Mouse (Mus musculus) A20 (cell line): ENCODE data around the gene Srsf4.

Source experiments
- DNase-seq: peaks from one replicate; pipeline ENCODE4 v3.0.0-alpha.2; 2011; ENCODE audit warnings: low read depth, low spot score

Gene Srsf4

DNA sequence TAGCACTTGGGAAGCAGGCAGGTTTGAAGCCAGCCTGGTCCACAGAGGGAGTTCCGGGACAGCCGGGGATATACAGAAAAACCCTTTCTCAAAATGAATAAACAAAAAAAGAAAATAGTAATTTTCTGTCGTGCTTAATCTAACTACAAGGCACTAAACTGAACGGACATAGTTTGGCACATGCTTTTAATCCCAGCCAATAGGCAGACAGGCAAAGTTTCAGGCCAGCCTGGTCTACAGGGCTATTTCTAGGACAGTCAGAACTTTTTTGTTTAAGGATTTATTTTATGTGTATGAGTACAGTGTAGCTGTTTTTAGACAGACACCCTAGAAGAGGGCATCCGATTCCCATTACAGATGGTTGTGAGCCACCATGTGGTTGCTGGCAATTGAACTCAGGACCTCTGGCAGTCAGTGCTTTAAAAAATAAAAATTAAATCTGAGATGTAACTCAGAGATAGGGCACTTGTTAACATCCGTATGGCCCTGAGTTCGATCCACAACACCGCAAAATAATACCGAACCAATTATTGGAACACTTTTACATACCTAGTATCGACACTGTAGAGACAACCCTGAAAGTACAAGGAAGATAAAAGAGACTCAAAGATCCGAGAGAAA lies 635 bp upstream of the Srsf4 start:
- DNase-seq = no peak

DNA sequence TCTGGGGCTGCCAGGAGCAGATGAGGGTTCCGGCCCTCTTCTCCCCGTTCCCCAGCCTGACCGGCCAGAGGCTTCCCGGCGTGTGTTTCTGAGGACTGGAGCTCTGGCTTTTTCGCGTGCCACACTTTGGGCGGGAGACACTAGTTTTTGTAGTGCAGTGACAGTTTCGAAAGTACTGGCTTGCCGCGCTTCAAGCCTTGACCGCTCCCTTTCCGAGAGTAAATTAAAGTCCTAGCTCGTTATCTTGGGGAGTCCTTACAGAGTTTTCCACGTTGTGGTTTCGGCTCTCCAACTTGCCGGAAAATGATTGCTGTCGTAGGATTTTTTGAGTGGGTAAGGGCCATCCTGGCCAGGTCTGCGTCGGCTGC lies 736 bp downstream of the Srsf4 start:
- DNase-seq = no peak

DNA sequence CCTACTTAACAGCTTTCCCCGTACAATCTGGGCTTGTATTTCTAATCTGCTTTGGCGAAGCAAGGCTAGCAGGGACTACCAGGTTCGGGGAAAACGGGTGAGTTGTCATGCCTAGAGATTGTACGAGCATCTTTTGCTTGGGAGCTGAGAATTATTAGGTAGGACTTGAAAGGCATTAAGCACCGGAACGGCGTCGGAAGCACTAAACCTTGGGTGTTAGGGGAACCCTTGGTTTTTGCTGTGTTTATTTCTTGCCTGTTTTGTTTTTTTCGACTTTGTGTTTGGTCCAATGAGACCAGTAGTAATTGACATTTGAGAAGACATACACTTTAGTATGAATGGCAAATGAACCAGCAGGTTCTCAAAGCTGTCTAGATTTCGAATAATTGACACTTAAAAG lies 1.1 kb downstream of the Srsf4 start:
- DNase-seq = no peak

DNA sequence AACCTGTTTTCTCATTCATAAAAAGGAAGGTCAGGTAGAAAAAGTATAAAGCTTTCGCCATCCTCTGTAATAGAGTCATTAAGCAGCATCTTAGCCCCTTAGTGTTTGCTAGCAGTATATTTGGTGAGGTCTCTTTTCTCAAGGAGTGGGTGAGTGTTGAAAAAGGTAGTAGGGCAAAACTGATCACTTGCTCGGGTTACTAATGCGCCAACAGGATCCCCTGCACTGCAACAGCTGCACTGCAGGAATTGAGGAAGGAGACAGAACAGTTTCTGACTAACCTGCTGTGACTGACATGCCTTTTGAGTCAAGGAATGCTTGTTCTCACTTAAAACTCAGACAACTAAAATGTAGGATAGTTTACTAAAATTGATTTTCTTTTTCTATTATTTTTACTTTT lies 1.8 kb downstream of the Srsf4 start:
- DNase-seq = peak; percentile 57

DNA sequence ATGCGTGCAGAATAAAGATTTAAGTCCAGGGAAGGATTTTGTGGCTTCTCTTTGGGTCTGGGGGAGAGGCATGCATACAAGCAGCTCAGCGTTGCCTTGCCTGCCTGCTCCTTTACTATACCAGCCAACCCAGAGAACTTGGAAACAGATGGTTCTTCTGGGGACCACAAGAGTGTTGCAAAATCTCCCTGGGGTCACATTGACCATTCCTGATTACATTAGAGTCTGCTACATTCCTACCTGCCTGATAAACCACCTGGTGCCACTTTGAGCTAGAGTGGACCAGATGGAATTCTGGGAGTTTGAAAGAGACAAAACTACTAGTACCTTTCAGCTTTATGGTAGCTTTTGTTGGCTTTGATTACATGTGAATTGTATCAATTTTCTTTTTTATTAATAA lies 3.4 kb downstream of the Srsf4 start:
- no peak for DNase-seq

DNA sequence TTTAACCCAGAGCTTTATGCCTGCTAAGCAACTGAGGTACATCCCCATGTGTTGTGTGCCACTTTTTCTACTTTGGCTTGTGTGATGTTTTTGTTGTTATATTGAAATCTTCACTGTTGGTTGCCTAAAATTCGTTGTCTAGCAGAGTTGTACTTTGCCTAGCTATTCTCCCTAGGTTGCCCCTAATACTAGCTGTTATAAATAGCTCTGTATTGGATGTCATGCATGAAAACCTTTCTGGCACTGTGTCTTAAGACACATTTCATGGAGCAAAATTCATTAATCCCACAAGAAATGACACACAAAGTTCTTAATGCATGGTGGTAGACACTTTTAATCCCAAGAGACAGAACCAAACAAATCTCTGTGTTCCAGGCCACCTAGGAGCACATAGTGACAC lies 6.3 kb downstream of the Srsf4 start:
- no peak for DNase-seq

DNA sequence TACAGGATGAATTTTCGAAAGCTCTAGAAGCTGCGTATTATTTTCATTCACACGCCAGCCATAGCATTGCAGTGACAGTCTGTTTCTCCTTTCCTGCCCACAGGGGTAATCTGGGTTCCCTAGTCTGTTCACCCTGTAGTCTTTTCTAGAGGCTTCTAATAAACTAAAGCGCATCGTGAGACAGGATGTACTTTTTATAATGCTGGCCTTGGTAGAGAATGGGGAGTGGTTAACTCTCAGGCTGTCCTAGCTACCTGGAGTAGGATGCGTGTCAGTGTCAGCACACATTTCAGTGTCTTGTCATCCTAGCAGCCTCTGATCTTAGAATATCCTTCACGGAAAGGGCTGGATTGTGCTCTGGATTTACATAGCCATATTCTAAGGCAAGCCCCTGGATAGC lies 7.9 kb downstream of the Srsf4 start:
- DNase-seq = no peak

DNA sequence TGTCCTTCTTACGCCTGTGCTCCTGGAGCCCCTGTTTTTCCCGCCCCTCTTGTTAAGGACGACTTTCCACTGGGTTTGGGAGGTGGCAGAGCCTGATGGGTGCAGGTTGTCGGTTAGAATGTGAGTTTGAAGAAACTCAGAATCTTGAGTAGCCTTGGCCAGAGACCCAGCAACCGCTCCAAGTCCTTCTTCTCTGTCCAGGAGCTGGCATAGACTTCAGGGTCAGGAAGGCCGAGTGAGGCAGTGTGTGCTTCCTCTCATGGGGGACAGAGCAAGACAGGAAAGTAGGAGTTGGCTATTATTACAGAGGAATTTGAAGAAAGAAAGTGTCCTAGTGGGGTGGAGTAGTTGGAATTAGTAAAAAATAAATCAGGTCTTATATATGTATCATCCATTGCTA lies 10.2 kb downstream of the Srsf4 start:
- DNase-seq = no peak

DNA sequence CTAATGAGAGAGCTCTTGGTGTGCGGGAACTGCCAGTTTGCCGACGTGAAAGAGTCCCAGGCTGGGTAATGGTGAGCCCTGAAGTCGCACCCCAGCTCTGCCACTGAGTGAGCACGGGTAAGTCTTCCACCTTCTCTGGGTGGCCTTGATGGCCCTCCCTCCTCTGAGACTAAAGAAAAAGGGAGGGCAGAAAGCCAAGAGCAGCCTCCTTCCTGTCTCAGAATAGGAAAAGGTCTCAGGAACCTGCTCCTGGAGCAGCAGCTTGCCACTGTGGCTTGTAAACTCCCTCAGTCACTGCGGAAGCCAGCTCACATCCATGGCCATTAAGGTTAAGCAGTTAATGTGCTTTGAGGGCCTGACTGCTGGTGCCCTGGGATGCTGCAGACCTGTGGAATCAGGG lies 12.0 kb downstream of the Srsf4 start:
- no peak for DNase-seq

DNA sequence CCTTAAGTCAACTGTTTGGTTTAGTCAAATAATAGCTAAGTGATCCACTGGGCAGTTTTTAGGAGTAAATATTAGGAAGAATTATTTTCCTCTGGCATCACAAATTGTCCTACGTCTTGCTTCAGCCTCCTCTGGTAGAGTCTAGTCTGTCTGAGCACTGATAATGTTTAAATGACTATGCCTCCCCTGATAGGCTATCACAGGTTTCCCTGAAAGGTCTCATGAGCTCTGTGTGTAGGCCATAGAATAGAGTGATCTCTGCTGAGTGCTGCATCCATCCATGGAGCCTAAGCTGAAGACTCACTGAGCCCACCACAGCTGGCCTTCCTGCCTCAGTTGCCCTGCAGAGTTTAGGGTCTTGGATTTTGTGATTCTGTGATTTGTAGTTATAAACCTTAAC lies 15.1 kb downstream of the Srsf4 start:
- DNase-seq = no peak

DNA sequence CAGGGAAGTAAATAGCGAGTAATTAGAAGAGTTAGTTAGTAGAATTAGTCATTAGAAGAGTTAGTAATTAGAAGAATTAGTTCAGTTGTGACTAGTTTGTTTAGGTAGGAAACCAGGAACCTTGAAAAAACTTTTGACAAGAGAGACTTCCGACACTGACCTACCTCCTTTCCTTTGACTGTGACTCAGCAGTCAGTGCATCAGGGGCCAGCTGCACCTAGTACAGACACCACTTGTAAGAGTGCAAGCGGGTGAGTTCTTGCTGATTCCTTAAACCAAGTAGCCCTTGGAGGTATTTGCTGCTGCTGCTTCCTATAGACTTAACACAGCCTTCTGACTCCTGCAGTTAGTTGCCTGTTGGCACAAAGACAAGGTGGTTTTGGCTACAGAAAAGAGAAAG lies 17.3 kb downstream of the Srsf4 start:
- DNase-seq = no peak

DNA sequence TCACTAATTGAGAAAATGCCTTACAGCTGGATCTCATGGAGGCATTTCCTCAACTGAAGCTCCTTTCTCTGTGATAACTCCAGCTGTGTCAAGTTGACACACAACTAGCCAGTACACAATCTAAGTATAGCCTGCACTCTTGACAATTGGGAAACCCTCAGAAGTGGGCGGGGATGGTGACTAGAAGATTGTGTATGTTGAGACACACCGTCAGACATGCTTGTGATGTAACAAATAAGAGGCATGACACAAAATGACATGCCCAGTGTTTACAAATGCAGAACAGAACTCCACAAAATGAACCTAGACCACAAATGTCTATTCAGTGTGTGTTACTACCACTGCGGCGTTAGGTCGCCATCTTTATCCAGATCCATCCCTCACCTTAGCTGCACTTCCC lies 23.7 kb downstream of the Srsf4 start:
- no peak for DNase-seq

DNA sequence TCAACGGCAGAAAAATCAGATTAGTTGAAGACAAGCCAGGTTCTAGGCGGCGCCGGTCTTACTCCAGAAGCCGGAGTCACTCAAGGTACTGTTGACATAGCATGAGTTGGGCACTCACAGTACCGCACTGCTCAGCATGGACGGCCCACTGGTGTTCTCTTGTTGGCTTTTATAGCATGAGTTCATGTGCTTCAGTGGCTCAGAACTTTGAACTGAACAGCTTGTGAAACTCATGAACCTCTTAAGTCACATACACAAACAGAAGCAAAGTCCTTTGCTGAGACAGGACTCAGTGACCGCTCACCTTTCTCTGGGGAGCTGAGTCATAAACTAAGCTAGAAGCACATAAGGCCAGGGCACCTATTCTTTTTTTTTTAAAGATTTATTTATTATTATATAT lies 24.4 kb downstream of the Srsf4 start:
- no peak for DNase-seq

DNA sequence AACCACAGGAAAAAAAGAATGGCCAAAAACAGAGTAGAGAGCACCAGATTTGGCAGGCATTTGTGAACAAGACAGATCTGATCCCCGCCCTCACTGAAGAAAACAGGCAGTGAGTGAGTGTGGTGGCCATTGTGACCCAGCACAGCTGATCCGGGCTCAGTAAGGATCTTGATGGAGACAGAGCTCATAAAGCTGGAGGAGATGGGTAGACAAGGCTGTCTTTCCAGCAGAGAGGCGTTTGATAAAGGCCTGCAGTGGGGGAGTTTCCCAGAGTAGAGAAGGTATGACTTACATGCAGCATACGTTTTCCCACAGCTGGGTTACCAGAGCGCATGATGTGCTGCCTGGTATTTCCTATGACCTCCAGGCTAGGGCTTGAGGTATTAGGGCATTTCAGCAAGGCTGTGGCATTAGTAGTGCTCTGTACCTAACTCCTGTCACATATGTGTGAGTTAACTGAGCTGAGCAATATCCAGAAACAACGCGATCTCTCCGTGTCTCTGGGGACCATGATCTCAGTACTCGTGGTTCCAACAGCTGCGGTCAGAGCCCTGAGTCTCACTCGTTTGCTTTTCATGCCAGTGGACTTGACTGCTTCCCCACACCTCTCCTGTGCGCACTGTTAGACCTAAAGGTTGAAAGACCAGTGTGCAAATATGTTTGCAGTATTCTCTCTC lies 25.2 kb downstream of the Srsf4 start:
- DNase-seq = no peak

DNA sequence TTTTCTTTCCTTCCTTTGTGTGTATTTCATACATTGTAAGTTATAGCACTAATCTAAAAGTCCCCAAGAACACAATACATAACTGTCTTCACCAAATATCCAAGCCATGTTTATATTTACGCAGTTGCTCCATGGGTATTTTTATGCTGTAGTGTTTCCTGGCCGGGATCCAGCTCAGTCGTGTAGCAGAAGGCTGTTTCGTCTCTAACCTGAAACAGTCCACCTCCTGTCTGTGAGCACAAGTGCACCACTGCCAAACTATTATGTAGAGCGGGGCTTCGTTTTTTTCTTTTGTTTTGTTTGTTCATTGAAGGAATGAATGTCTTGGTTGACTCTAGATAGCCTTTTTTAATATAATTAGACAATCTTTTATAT lies 25.8 kb downstream of the Srsf4 start:
- no peak for DNase-seq

DNA sequence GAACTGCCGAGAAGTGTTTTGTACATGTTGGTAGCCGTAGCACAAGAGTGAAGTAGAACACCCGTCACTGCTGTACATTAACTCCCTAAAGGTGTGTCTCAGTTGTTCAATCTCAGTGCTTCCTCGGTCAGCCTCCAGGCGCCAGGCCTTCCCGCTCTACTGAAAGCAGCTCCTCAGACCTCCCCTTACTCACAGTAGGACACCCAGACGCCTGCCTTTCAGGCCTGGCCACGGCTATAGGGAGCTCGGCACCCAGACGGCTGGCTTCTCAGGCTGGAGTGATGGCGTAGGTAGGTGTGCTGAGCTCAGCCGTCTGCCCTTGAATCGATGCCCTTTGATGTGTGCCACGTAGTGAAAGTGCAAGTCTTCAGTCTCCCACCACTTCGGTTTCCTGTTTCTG lies 27.7 kb downstream of the Srsf4 start:
- DNase-seq = no peak

DNA sequence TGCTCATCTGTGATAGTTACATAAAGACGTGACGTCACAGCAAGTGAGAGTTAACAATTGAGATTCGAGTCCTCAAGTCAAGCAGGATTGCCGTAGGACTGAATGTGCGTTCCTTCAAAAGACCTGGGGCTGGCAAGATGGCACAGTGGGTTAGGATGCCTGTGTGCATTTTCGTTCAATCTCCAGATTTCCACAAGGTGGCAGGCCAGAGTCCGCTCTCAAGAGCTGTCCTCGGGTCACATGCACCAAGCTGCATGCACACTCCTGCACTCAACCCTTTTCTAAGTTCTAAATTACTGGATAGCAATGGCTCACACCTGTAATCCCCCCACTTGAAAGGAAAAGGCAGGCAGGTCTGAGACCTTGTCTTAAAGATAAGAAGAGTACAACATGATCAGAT lies 31.1 kb downstream of the Srsf4 start:
- peak; percentile 46 for DNase-seq

DNA sequence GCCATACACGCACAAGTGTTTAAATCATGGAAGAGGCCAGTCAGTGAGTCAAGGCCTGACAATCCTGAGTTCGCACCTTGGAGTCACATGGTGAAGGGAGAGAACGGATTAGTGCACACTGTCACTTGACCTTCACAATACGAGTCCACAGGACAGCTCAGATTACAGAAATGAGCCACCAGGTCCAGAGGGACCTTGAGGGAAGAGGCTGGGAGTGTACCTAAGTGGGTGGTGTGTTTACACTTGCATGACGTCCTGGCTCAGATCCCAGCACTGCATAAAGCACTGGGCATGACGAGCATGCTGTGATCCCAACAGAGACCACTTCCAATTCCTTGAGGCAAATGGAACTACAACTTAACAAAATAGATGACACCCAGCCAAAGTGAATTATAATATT lies 33.0 kb downstream of the Srsf4 start:
- DNase-seq = no peak

DNA sequence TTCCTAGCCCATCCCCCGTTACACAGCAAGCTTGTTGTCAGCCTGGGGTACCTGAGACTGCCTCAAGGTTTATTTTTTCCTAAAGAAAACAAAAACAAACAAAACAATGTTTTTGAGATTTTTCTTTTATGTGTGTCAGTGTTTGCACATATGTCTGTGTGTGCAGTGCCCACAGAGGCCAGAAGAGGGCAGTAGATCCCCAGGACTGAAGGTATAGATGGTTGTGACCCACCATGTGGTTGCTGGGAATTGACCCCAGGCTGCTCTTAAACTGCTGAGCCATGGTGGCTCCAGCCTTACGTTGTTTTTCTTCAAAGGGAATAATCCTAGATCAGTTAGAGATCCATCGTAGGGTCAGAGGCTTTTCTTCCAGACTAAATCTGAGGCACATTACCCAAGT lies 34.5 kb downstream of the Srsf4 start:
- peak; percentile 26 for DNase-seq

DNA sequence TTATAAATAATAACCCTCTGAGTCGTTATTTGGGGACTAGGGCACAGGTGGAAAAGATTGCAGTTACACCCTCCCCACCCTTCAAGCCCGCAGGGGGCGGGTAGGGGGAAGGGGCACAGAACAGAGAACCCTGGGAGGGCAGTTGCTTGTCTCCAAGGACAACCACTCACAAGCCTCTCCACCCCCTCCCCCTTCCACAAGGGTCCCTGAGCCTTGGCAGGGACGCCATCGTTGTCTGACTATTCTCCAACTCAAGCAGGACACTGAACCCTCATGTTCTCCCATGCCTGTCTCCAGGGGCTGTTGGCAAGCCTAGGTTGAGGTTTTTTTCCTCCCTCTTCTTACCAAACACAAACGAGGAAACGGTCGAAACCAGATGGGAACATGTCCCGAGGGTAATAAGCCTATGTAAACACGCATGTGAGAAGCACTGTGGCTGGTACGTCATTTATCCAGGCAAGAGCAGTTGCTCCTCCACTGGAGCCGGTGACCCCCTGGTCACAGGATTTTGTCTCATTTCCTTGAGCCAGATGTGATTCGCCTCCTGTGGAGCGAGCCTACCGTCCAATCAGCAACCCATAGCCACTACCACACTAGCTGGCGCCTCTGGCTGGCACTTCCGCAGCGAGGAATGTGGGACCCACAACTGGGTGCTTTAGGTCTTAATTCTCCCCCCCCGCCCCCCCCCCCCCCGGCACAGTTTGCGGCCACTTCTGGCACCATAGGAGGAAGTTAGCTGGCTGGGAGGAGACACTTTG lies 37.0 kb downstream of the Srsf4 start:
- no peak for DNase-seq

DNA sequence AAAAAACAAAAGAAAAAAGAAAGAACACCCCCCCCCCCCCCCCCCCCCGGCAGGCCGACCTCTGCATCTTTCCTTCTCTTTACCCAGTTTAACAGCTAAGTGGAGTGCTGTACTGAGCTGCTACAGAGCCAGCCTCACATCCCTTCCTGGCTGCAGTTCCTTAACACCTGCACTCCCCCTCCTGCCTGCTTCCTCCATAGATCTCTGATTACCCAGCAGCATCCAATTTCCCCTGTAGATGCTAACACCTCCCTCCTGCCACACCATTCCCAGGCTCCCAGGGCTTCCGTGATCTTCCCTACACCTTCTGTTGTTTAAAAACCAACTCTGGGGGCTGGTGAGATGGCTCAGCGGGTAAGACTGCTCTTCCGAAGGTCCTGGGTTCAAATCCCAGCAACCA lies 38.1 kb downstream of the Srsf4 start:
- DNase-seq = no peak

DNA sequence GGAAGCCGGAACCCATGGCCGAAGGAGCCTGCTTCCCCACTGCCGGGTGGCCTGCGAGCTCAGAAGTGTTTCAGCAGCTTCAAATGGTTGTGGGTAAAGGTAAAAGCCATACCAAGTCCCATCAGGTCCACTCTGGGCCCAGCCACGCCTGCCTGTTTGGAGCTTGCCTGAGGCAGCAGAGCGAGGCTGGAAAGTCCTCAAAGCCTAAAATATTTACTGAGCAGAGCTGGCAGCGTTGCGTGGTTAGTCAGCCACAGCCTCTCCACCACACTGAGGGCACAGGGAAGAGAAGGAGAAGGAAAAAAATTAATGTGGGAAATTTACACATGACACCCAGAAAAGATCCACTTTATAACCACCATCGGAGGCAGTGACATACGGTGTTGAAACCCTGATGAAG lies 40.1 kb downstream of the Srsf4 start:
- DNase-seq = no peak

DNA sequence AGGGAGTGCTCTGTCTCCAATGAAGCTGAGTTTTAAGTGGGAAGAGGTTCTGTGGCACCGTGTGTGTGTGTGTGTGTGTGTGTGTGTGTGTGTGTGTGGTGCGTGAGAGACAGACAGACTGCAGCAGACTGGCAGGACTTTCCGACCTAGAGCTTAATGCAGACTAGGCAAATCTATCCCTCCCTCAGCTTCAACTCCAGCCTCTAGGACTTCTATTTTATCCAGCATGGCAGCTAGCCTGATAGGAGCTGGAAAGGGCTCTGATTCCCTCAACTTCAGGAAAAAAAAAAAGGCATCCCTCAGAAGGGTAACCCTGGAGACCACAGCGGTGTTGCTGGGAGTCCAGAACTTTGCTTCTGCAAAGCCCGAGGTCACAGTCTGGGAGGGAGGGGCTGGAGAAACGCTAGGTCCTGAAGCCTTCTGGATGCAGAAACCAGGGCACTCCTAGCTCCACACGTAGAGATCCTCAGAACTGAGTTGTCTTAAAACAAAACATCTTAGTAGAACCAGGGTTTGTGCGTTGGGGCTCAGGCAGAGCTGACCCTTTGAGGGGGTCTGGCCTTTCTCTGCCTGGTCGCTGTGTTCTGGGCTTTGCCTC lies 40.7 kb downstream of the Srsf4 start:
- DNase-seq = no peak
